ENCODE assay signal across 21 mouse cellular contexts in genomic region chr9:45261872-45262271, GRCm38 (mm10). TPM values are rescaled to one million over a fixed set of nuclear protein-coding genes. Genes with fewer than 3 reads are reported as not detected.
"Had no signal": no experiment of that assay in that cellular context is flagged by ENCODE, and none has a peak within 500 bp of the region (broad histone marks: within the 10 kb centered on the region; RNA-seq: fewer than 3 reads in every experiment).

No protein-coding gene starts in this region.

- H3K4me1 ChIP-seq: limb, embryonic 10.5 days; limb, embryonic 13.5 days; liver, embryonic 12.5 days; liver, embryonic 15.5 days; lung, embryonic 15.5 days; midbrain, embryonic 10.5 days; midbrain, embryonic 13.5 days; neural tube, embryonic 12.5 days had no signal

- H3K27me3 ChIP-seq: limb, embryonic 13.5 days; lung, embryonic 15.5 days; megakaryocyte, embryonic 14.5 days; midbrain, embryonic 13.5 days had no signal

- H3K4me3 ChIP-seq: layer of hippocampus, adult 2 months; limb, embryonic 10.5 days; limb, embryonic 13.5 days; liver, embryonic 12.5 days; liver, embryonic 15.5 days; lung, embryonic 15.5 days; megakaryocyte, embryonic 14.5 days; midbrain, embryonic 10.5 days; midbrain, embryonic 13.5 days; neural tube, embryonic 12.5 days; neural tube, embryonic 15.5 days had no signal

- ATAC-seq: liver, embryonic 12.5 days; midbrain, embryonic 13.5 days had no signal

- DNase-seq: layer of hippocampus, adult 9-11 months; liver; lung, adult 18-20 months; lung, postnatal 10 days; lung, postnatal 36 days; thymus, adult 2 months; thymus, postnatal 14 days; thymus, postnatal 4 days had no signal

- H3K27ac ChIP-seq: kidney, postnatal 0 days; layer of hippocampus, adult 2 months; limb, embryonic 10.5 days; limb, embryonic 13.5 days; liver, embryonic 12.5 days; liver, embryonic 15.5 days; lung, embryonic 15.5 days; midbrain, embryonic 10.5 days; midbrain, embryonic 13.5 days; neural tube, embryonic 12.5 days; neural tube, embryonic 15.5 days had no signal

- H3K36me3 ChIP-seq: limb, embryonic 10.5 days; limb, embryonic 13.5 days; liver, embryonic 12.5 days; liver, embryonic 15.5 days; lung, embryonic 15.5 days; midbrain, embryonic 10.5 days; midbrain, embryonic 13.5 days; neural tube, embryonic 12.5 days; neural tube, embryonic 15.5 days had no signal

- H3K9me3 ChIP-seq: limb, embryonic 10.5 days; limb, embryonic 13.5 days; liver, embryonic 12.5 days; liver, embryonic 15.5 days; lung, embryonic 15.5 days; megakaryocyte, embryonic 14.5 days; midbrain, embryonic 10.5 days; midbrain, embryonic 13.5 days; neural tube, embryonic 12.5 days; neural tube, embryonic 15.5 days had no signal

- H3K9ac ChIP-seq: limb, embryonic 13.5 days; liver, embryonic 12.5 days; liver, embryonic 15.5 days; lung, embryonic 15.5 days; midbrain, embryonic 13.5 days; neural tube, embryonic 12.5 days; neural tube, embryonic 15.5 days had no signal

- H3K4me2 ChIP-seq: limb, embryonic 13.5 days; liver, embryonic 12.5 days; liver, embryonic 15.5 days; lung, embryonic 15.5 days; midbrain, embryonic 13.5 days; neural tube, embryonic 12.5 days; neural tube, embryonic 15.5 days had no signal

RNA-seq across cellular contexts. Expression of gene Tmprss13, which starts 57.0 kb away (rescaled TPM):
- polyA plus RNA-seq: large intestine, adult 2 months; liver, embryonic 12.5 days; liver, embryonic 15.5 days; midbrain, embryonic 13.5 days had no signal

RNA-seq across cellular contexts. Expression of gene Tmprss4, which starts 58.0 kb away (rescaled TPM):
- polyA plus RNA-seq: liver, embryonic 12.5 days; liver, embryonic 15.5 days; midbrain, embryonic 10.5 days; midbrain, embryonic 13.5 days; neural tube, embryonic 15.5 days had no signal
